Mouse (Mus musculus): ENCODE data around the gene Fgd6. TPM values are rescaled to one million over a fixed set of nuclear protein-coding genes. Genes with fewer than 3 reads are reported as not detected.

Gene Fgd6
- total and polyA plus RNA-seq, 3 experiments: 1.2 to 2.8 TPM; not detected in 1

- Histone ChIP-seq H3K36me3 (ENCODE audit: control insufficient read depth in 1 of 2, insufficient read depth in 2 of 2, low read length in 2 of 2) (peaks cover 0 to 16% of the 10 kb centered on the region in 2 experiments; a peak in 3 of 4 replicates), H3K27me3 (ENCODE audit: control insufficient read depth in 1 of 2, insufficient read depth in 2 of 2, low read length in 2 of 2) (no peaks in the 10 kb centered on the region), H3K4me3 (ENCODE audit: control insufficient read depth in 1 of 2, insufficient read depth in 1 of 2, low read depth in 2 of 2, low read length in 2 of 2) (no peak overlapping the region), H3K9me3 (replicated peaks; ENCODE audit: insufficient read depth, low read length) (no peaks in the 10 kb centered on the region), H3K79me2 (ENCODE audit: control insufficient read depth, insufficient read depth, low read length, poor library complexity) (peaks cover 2% of the 10 kb centered on the region; the same call in 1 of the 2 replicates), H3K27ac (ENCODE audit: control insufficient read depth, low read depth, low read length) (no peak overlapping the region), H3K4me1 (ENCODE audit: control insufficient read depth in 1 of 2, insufficient read depth in 2 of 2, low read length in 2 of 2) (peaks cover 9 to 13% of the 10 kb centered on the region in 2 experiments), H3K9ac (ENCODE audit: control insufficient read depth, low read depth, low read length, poor library complexity, severe bottlenecking) (no peak overlapping the region)
- no peak for TF ChIP-seq MAZ (IDR thresholded peaks at IDR 0.05; ENCODE audit: low read depth, low read length)
- no peak for TF ChIP-seq SIN3A (IDR thresholded peaks at IDR 0.05; ENCODE audit: low read length)
- no peak for TF ChIP-seq MYC (IDR thresholded peaks at IDR 0.05; ENCODE audit: low read depth, low read length)
- no peak for DNase-seq (ENCODE audit: low read depth, low spot score)
These were observed 27.4 kb upstream of the Fgd6 start for GRCm38 (mm10) chr10:94008356-94008755.

GRCm38 (mm10) chr10:94009991-94010679 is 25.7 kb upstream of the Fgd6 start:
- Histone ChIP-seq H3K27ac (ENCODE audit: control insufficient read depth, low read depth, low read length) (peak overlapping the region; percentile 22), H3K9ac (ENCODE audit: control insufficient read depth, low read depth, low read length, poor library complexity, severe bottlenecking) (no peak overlapping the region), H3K9me3 (replicated peaks; ENCODE audit: insufficient read depth, low read length) (no peaks in the 10 kb centered on the region), H3K27me3 (ENCODE audit: control insufficient read depth in 1 of 2, insufficient read depth in 2 of 2, low read length in 2 of 2) (no peaks in the 10 kb centered on the region), H3K36me3 (ENCODE audit: control insufficient read depth in 1 of 2, insufficient read depth in 2 of 2, low read length in 2 of 2) (peaks cover 0 to 16% of the 10 kb centered on the region in 2 experiments; a peak in 3 of 4 replicates), H3K4me3 (ENCODE audit: control insufficient read depth in 1 of 2, insufficient read depth in 1 of 2, low read depth in 2 of 2, low read length in 2 of 2) (no peak overlapping the region), H3K4me1 (ENCODE audit: control insufficient read depth in 1 of 2, insufficient read depth in 2 of 2, low read length in 2 of 2) (peaks cover 9 to 13% of the 10 kb centered on the region in 2 experiments), H3K79me2 (ENCODE audit: control insufficient read depth, insufficient read depth, low read length, poor library complexity) (peaks cover 2% of the 10 kb centered on the region; the same call in 1 of the 2 replicates)
- no peak for TF ChIP-seq SIN3A (IDR thresholded peaks at IDR 0.05; ENCODE audit: low read length)
- no peak for TF ChIP-seq KAT2A (conservative IDR thresholded peaks at IDR 0.05; ENCODE audit: low read depth, low read length)
- TF ChIP-seq JUND (IDR thresholded peaks at IDR 0.05; ENCODE audit: low read depth, low read length): 0 out of 2 replicates have a peak, but pooled peaks have one; percentile 37
- peak; percentile 43; the same call in 1 of the 2 replicates for TF ChIP-seq TCF12 (IDR thresholded peaks at IDR 0.05; ENCODE audit: low read depth, low read length)
- TF ChIP-seq GABPA (IDR thresholded peaks at IDR 0.05; ENCODE audit: low read depth, low read length): no peak
- TF ChIP-seq EP300 (IDR thresholded peaks at IDR 0.05; ENCODE audit: low read depth in 1 of 2, low read length in 2 of 2): 0 out of 4 replicates have a peak, but pooled peaks of 1 of the 2 experiments have one; percentile 32
- TF ChIP-seq ZKSCAN1 (IDR thresholded peaks at IDR 0.05; ENCODE audit: low read depth, low read length): no peak
- TF ChIP-seq RCOR1 (IDR thresholded peaks at IDR 0.05; ENCODE audit: low read depth, low read length): no peak
- TF ChIP-seq ZMIZ1 (IDR thresholded peaks at IDR 0.05; ENCODE audit: low read depth, low read length): no peak
- TF ChIP-seq UBTF (IDR thresholded peaks at IDR 0.05; ENCODE audit: borderline replicate concordance, insufficient read depth, low read depth, low read length): no peak
- no peak for TF ChIP-seq ELF1 (IDR thresholded peaks at IDR 0.05; ENCODE audit: low read depth, low read length)
- TF ChIP-seq USF1 (IDR thresholded peaks at IDR 0.05; ENCODE audit: low read depth, low read length): no peak
- TF ChIP-seq MEF2A (IDR thresholded peaks at IDR 0.05; ENCODE audit: extremely low read depth, insufficient replicate concordance, low read depth, low read length, poor library complexity, severe bottlenecking): no peak
- no peak for TF ChIP-seq TAL1 (IDR thresholded peaks at IDR 0.05; ENCODE audit: low read length)
- TF ChIP-seq CHD1 (IDR thresholded peaks at IDR 0.05; ENCODE audit: low read depth, low read length): no peak
- TF ChIP-seq MAFK (IDR thresholded peaks at IDR 0.05; ENCODE audit: borderline replicate concordance, low read depth, low read length): no peak
- TF ChIP-seq NELFE (IDR thresholded peaks at IDR 0.05; ENCODE audit: low read depth, low read length): no peak
- TF ChIP-seq MYB (IDR thresholded peaks at IDR 0.05; ENCODE audit: low read depth, low read length): no peak
- TF ChIP-seq SMC3 (IDR thresholded peaks at IDR 0.05; ENCODE audit: low read depth, low read length): no peak
- peak; percentile 60 for DNase-seq (ENCODE audit: low read depth, low spot score)

All from MEL (cell line).